Mouse (Mus musculus) heart, adult 8-10 months (tissue): ENCODE data around the gene Lrrn2. TPM values are rescaled to one million over a fixed set of nuclear protein-coding genes. Genes with fewer than 3 reads are reported as not detected.
A peak's percentile ranks its signal among the peaks of the same experiment; 100 is the strongest.
"Not testable (repeated sequence)": the region's sequence is repeated elsewhere in the genome, so short reads cannot be mapped to it uniquely, and the experiment has no call there.

Experiments
- DNase-seq: peaks from one replicate; pipeline ENCODE4 v3.0.0; 2022; ENCODE audit warnings: low spot score
- microRNA-seq: library from miRNA; unstranded; fragments of <30 nt; microRNA quantifications from one replicate; pipeline ENCODE4 v1.2.0, GENCODE M21; 2022
- total RNA-seq, 4 experiments: library from RNA; stranded (reverse); gene quantifications; 2 replicates each; pipeline ENCODE4 v1.2.4; 2022

Lrrn2 gene
- total RNA-seq, 4 experiments from 2014 or later: 3.8 to 6.3 (median 4.7) TPM

DNA sequence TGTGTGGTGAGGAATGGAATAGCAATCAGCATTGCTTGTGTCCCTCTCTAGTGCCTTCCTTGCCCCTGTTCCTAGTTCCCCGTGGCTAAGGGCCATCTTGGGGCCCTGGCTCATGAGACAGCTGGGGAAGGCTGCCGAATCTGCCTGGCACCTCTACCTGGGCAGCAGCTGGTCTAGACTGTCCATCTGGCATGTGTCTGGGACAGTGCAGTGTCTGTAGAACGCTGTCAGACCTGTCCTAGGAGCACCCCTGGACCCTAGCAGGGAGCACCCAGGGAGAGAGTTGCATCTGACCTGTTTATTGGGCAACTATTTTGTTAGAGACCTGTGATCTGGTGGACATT, 48.8 kb downstream of the Lrrn2 start:
- DNase-seq: no peak

DNA sequence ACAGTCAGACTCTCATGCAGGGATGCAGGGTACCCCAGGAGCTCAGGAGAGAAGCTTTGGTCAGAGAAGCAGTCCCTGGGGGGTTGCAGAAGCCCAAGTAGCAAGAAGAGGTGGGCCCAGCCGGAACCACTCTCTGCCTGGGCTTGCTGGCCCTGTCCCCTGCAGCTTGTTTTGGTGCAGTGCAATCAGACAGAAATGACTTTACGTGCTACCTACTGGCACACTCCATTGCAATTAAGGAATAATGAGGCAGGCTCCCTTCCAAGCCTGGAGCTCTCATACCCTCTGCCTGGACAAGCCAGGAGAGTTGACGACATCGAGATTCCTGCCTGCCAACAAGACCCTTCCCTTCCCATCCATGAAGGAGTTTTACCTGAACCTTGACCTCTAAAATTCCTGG, 50.2 kb downstream of the Lrrn2 start:
- no peak for DNase-seq

GRCm38 (mm10) chr1:132932421-132932820, 52.3 kb downstream of the Lrrn2 start:
- DNase-seq: no peak

GRCm38 (mm10) chr1:132934856-132935255, 54.8 kb downstream of the Lrrn2 start:
- no peak for DNase-seq

DNA sequence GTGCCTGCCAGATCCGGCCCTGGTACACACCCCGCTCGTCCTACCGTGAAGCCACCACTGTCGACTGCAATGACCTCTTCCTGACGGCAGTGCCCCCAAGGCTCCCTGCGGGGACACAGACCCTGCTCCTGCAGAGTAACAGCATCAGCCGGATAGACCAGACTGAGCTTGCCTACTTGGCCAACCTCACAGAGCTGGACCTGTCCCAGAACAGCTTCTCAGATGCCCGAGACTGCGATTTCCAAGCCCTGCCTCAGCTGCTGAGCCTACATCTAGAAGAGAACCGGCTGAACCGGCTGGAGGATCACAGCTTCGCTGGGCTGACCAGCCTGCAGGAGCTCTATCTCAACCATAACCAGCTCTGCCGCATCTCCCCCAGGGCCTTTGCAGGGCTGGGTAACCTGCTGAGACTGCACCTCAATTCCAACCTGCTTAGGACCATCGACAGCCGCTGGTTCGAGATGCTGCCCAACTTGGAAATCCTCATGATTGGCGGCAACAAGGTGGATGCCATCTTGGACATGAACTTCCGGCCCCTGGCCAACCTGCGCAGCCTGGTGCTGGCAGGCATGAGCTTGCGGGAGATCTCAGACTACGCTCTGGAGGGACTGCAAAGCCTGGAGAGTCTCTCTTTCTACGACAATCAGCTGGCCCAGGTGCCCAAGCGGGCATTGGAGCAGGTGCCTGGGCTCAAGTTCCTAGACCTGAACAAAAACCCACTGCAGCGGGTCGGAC, 57.4 kb downstream of the Lrrn2 start:
- DNase-seq: no peak

- DNase-seq: no peak
Measured at GRCm38 (mm10) chr1:132938975-132939374, 58.9 kb downstream of the Lrrn2 start.

GRCm38 (mm10) chr1:132945826-132946225, 65.8 kb downstream of the Lrrn2 start:
- DNase-seq: no peak

GRCm38 (mm10) chr1:132947811-132948210, 67.7 kb downstream of the Lrrn2 start:
- DNase-seq: no peak

- DNase-seq: no peak
Measured at GRCm38 (mm10) chr1:132956809-132957208, 76.7 kb downstream of the Lrrn2 start.

- DNase-seq: no peak
Measured at GRCm38 (mm10) chr1:132961751-132962150, 81.7 kb downstream of the Lrrn2 start.

DNA sequence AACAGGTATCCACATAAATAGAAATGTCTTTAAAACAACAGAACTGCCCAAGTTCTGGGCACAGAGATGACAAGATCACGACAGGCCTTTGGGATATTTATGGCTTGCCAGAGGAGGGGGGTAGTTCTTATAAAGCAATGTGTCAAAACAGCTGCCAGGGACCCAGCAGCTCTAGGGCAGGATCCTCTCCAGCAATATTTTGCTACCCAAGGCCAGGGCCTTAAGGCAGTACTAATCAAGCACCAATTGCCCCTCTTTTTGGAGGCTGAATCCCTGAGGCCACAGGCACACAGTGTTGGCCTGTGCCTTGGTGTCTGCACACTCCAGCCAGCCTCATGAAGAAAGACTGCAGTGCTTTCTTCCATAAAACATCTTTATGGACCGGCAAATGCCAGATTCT, 84.0 kb downstream of the Lrrn2 start:
- DNase-seq: no peak

DNA sequence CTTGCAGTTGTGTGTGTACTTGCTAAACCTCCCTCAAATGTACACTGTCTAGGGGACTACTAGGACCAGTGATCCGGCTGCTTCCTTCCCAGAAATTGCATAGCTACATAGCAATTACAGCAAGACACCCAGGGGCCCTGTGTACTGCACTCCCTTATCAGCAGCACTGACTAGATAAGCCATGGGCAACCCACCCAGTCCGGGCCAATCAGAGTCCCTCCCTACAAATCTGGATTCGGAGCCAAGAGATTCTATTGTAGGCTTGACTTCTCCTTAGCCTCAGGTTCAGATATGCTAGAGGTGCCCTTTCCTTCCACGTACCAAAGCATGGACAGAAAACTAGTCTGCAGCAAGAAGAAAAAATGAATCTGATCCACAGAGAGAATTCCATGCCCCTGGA, 84.6 kb downstream of the Lrrn2 start:
- DNase-seq: no peak

DNA sequence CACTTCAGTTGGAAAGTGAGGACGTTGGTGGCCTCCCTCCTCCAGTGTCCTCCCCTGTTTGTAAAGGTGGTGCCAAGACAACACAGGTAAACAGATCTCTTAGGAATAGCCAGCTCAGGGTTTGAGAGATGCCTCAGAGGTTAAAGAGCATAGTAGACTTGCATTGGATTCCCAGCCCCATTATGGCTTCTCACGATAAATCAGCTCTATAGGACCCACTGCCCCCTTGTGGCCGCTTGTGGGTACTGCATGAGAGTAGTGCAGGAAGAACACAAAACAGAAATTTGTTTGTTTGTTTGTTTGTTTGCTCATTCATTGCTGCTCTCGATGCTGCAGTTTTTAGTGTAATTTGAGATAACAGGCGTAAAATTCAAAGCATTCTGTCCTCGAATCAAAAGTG, 88.6 kb downstream of the Lrrn2 start:
- DNase-seq: peak; percentile 41

DNA sequence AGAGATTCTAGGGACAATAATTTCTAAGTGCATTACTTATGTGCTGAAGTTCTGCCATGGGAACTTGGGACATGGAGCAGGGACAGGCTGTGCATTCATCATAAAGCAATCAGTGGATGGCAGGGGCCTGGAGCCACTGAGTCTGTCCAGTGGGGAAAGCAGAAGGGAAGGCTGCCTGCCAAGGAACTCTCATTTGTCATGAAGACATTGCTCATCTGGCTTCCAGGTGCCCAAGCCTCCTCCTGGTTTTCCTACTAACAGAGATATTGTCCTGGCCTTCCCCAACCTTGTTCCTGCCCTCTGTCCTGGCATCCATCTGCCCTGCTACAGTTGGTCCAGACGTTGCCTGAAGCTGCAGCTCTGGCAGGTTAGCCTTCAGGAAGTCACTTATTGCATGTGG, 97.3 kb downstream of the Lrrn2 start:
- no peak for DNase-seq

DNA sequence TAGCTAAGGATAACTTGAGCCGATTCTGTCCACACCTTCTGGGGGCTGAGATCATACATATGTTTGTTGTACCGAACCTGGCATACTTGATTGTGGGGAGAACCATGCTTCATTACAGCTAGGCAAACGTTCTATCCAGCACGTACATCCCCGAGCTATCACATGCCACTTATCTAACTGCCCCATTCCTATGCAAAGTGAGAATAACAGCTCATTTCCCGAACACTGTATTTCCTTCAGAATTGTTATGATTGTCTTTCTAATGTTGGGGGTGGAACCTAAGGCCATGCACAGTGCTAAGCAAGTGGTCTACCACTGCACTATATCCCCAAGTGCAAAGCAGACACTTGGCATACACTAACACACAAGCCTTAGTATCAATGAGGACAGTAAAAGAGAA, 101.2 kb downstream of the Lrrn2 start:
- no peak for DNase-seq

GRCm38 (mm10) chr1:132982728-132983127, 102.7 kb downstream of the Lrrn2 start:
- DNase-seq: peak; percentile 29

- DNase-seq: not testable (repeated sequence)
Measured at GRCm38 (mm10) chr1:132988556-132989459, 108.7 kb downstream of the Lrrn2 start.

Small RNAs within 50 kb of the gene (microRNA-seq; reads per million reads assigned to microRNA genes)
- not detected for gene Gm44300

Other genes starting within 250 kb of the Lrrn2 start
- under 1 TPM; 0.24 to 0.88 (median 0.35) TPM for gene Nfasc, start 138.5 kb upstream of the Lrrn2 start, total RNA-seq
- gene Mdm4, start 150.3 kb downstream of the Lrrn2 start, total RNA-seq: 10 to 100 TPM; 19.5 to 30.7 (median 22.6) TPM
- 10 to 100 TPM; 19.2 to 20.8 (median 19.9) TPM for gene Pik3c2b, start 165.4 kb downstream of the Lrrn2 start, total RNA-seq